Mouse (Mus musculus) stomach, embryonic 16.5 days (tissue): ENCODE measurements around the gene Ikzf1. TPM values are rescaled to one million over a fixed set of nuclear protein-coding genes. Genes with fewer than 3 reads are reported as not detected.

Experiments used
- ATAC-seq: fragments of 200-750 bp; cut with Nextera tagmentation; 2 replicates; pipeline ENCODE4 v1.8.0; 2017; ENCODE audit warnings: moderate number of reproducible peaks, moderate TSS enrichment; ENCODE audit not compliant: insufficient read depth, low FRiP score
- H3K27ac ChIP-seq: fragments of 300-500 bp; sonication (generic); 2 replicates; pipeline ENCODE4 v1.5.1; 2014; ENCODE audit warnings: low read length
- H3K27me3 ChIP-seq: fragments of 300-500 bp; sonication (generic); 2 replicates; pipeline ENCODE4 v1.6.1; 2014; ENCODE audit warnings: low read length, control low read depth, mixed read lengths; ENCODE audit not compliant: control insufficient read depth, insufficient read depth
- H3K36me3 ChIP-seq: fragments of 300-500 bp; sonication (generic); 2 replicates; pipeline ENCODE4 v1.6.1; 2014; ENCODE audit warnings: low read length; ENCODE audit not compliant: control insufficient read depth, insufficient read depth
- H3K4me1 ChIP-seq: fragments of 300-500 bp; sonication (generic); 2 replicates; pipeline ENCODE4 v1.6.1; 2014; ENCODE audit warnings: low read length, control low read depth, mixed read lengths; ENCODE audit not compliant: control insufficient read depth, insufficient read depth
- H3K4me2 ChIP-seq: fragments of 300-500 bp; sonication (generic); 2 replicates; pipeline ENCODE4 v1.6.1; 2014; ENCODE audit warnings: low read depth, low read length, mixed read lengths
- H3K4me3 ChIP-seq: fragments of 300-500 bp; sonication (generic); replicated peaks from 2 replicates; pipeline ENCODE4 v1.5.1; 2014; ENCODE audit warnings: mild to moderate bottlenecking, low read length
- H3K9ac ChIP-seq: fragments of 300-500 bp; sonication (generic); 2 replicates; pipeline ENCODE4 v1.6.1; 2014; ENCODE audit warnings: low read length
- H3K9me3 ChIP-seq: fragments of 300-500 bp; sonication (generic); replicated peaks from 2 replicates; pipeline ENCODE4 v1.6.1; 2016; ENCODE audit warnings: low read length, control low read depth; ENCODE audit not compliant: control insufficient read depth
- WGBS: fragments of 180-500 bp; shearing (Covaris S2); extraction: QIAGEN DNeasy Blood & Tissue Kit; methylation state at CpG from one replicate; pipeline ENCODE4 v1.1.7; 2014; 5-methylcytosine and 5-hydroxymethylcytosine counted together
- polyA plus RNA-seq: library from polyadenylated mRNA; unstranded; fragments of >200 nt; fragmentation: Nextera tagmentation; extraction: Ambion mirVana; gene quantifications from 2 replicates; pipeline ENCODE4 v1.2.1, GENCODE M21; 2015

Gene Ikzf1
- polyA plus RNA-seq, 1 experiment from 2014 or later: 3.5 TPM

GRCm38 (mm10) chr11:11694072-11694471 is 9.3 kb downstream of the Ikzf1 start:
- no peak overlapping the region for H3K27ac ChIP-seq
- H3K36me3 ChIP-seq: no peaks in the 10 kb centered on the region
- H3K9me3 ChIP-seq: no peaks in the 10 kb centered on the region
- no peak for ATAC-seq
- H3K4me2 ChIP-seq: no peak overlapping the region
- no peaks in the 10 kb centered on the region for H3K27me3 ChIP-seq
- H3K9ac ChIP-seq: no peak overlapping the region
- no peaks in the 10 kb centered on the region for H3K4me1 ChIP-seq
- WGBS: 77% methylated on average over 2 of the region's 2 CpGs
- H3K4me3 ChIP-seq: no peak overlapping the region

GRCm38 (mm10) chr11:11694472-11695177 is 9.8 kb downstream of the Ikzf1 start:
- Histone ChIP-seq H3K27me3 (no peaks in the 10 kb centered on the region), H3K36me3 (no peaks in the 10 kb centered on the region), H3K9me3 (no peaks in the 10 kb centered on the region), H3K4me3 (no peak overlapping the region), H3K4me2 (no peak overlapping the region), H3K9ac (no peak overlapping the region), H3K4me1 (no peaks in the 10 kb centered on the region), H3K27ac (no peak overlapping the region)
- no peak for ATAC-seq
- WGBS: 78% methylated on average over 6 of the region's 6 CpGs

- 61% methylated on average over 6 of the region's 6 CpGs for WGBS
- ATAC-seq: no peak
- no peaks in the 10 kb centered on the region for H3K27me3 ChIP-seq
- no peak overlapping the region for H3K4me2 ChIP-seq
- H3K4me1 ChIP-seq: no peaks in the 10 kb centered on the region
- no peak overlapping the region for H3K9ac ChIP-seq
- no peak overlapping the region for H3K4me3 ChIP-seq
- H3K27ac ChIP-seq: no peak overlapping the region
- no peaks in the 10 kb centered on the region for H3K9me3 ChIP-seq
- H3K36me3 ChIP-seq: no peaks in the 10 kb centered on the region
These were observed 10.5 kb downstream of the Ikzf1 start for GRCm38 (mm10) chr11:11695211-11695887.

GRCm38 (mm10) chr11:11695907-11696306 is 11.1 kb downstream of the Ikzf1 start:
- Histone ChIP-seq H3K27ac (no peak overlapping the region), H3K4me1 (no peaks in the 10 kb centered on the region), H3K9me3 (no peaks in the 10 kb centered on the region), H3K9ac (no peak overlapping the region), H3K4me3 (no peak overlapping the region), H3K27me3 (no peaks in the 10 kb centered on the region), H3K4me2 (no peak overlapping the region), H3K36me3 (no peaks in the 10 kb centered on the region)
- no peak for ATAC-seq
- WGBS: 80% methylated on average over 4 of the region's 4 CpGs

- no peak overlapping the region for H3K4me3 ChIP-seq
- no peak overlapping the region for H3K27ac ChIP-seq
- no peaks in the 10 kb centered on the region for H3K9me3 ChIP-seq
- 69% methylated on average over 3 of the region's 3 CpGs for WGBS
- no peak for ATAC-seq
- H3K27me3 ChIP-seq: no peaks in the 10 kb centered on the region
- no peak overlapping the region for H3K9ac ChIP-seq
- H3K4me2 ChIP-seq: no peak overlapping the region
- H3K36me3 ChIP-seq: no peaks in the 10 kb centered on the region
- no peaks in the 10 kb centered on the region for H3K4me1 ChIP-seq
These were observed 12.0 kb downstream of the Ikzf1 start for GRCm38 (mm10) chr11:11696814-11697213.

- Histone ChIP-seq H3K9ac (no peak overlapping the region), H3K4me2 (no peak overlapping the region), H3K27me3 (no peaks in the 10 kb centered on the region), H3K4me3 (no peak overlapping the region), H3K9me3 (no peaks in the 10 kb centered on the region), H3K27ac (no peak overlapping the region), H3K36me3 (no peaks in the 10 kb centered on the region), H3K4me1 (no peaks in the 10 kb centered on the region)
- no peak for ATAC-seq
- 54% methylated on average over 6 of the region's 6 CpGs for WGBS
These were observed 16.6 kb downstream of the Ikzf1 start for GRCm38 (mm10) chr11:11701378-11701777.

GRCm38 (mm10) chr11:11703776-11704175 is 19.0 kb downstream of the Ikzf1 start:
- no peak for ATAC-seq
- Histone ChIP-seq H3K9me3 (no peaks in the 10 kb centered on the region), H3K36me3 (no peaks in the 10 kb centered on the region)

GRCm38 (mm10) chr11:11708154-11708719 is 23.4 kb downstream of the Ikzf1 start:
- no peaks in the 10 kb centered on the region for H3K4me1 ChIP-seq
- H3K27ac ChIP-seq: no peak overlapping the region
- no peak for ATAC-seq
- no peak overlapping the region for H3K4me3 ChIP-seq
- no peak overlapping the region for H3K9ac ChIP-seq
- H3K4me2 ChIP-seq: no peak overlapping the region
- H3K9me3 ChIP-seq: no peaks in the 10 kb centered on the region
- H3K27me3 ChIP-seq: no peaks in the 10 kb centered on the region
- 87% methylated on average over 9 of the region's 9 CpGs for WGBS
- no peaks in the 10 kb centered on the region for H3K36me3 ChIP-seq

More at GRCm38 (mm10) chr11:11703776-11704175, 19.0 kb downstream of the Ikzf1 start:
- Histone ChIP-seq H3K27me3 (no peaks in the 10 kb centered on the region), H3K4me3 (no peak overlapping the region), H3K4me2 (no peak overlapping the region), H3K27ac (no peak overlapping the region), H3K9ac (no peak overlapping the region), H3K4me1 (no peaks in the 10 kb centered on the region)

- Histone ChIP-seq H3K4me1 (no peaks in the 10 kb centered on the region), H3K27ac (no peak overlapping the region), H3K27me3 (no peaks in the 10 kb centered on the region), H3K4me2 (no peak overlapping the region), H3K36me3 (no peaks in the 10 kb centered on the region), H3K9me3 (no peaks in the 10 kb centered on the region), H3K9ac (no peak overlapping the region), H3K4me3 (no peak overlapping the region)
- WGBS: 84% methylated on average over 6 of the region's 6 CpGs
- ATAC-seq: no peak
These were observed 24.5 kb downstream of the Ikzf1 start for GRCm38 (mm10) chr11:11709311-11709710.
